Mouse (Mus musculus) neural tube, embryonic 11.5 days (tissue): ENCODE results near the gene Zfp598. TPM values are rescaled to one million over a fixed set of nuclear protein-coding genes. Genes with fewer than 3 reads are reported as not detected.
"Not testable (repeated sequence)": the region's sequence is repeated elsewhere in the genome, so short reads cannot be mapped to it uniquely, and the experiment has no call there.

Experiments used
- ATAC-seq: fragments of 200-750 bp; cut with Nextera tagmentation; 2 replicates; pipeline ENCODE4 v1.8.0; 2017; ENCODE audit warnings: moderate number of reproducible peaks, mild to moderate bottlenecking, moderate TSS enrichment, moderate library complexity; ENCODE audit not compliant: insufficient read depth, low FRiP score, low TSS enrichment
- DNase-seq: peaks from one replicate; pipeline ENCODE4 v3.0.0-alpha.2; 2015; ENCODE audit warnings: low spot score
- H3K27ac ChIP-seq: fragments of 300-500 bp; sonication (generic); 2 replicates; pipeline ENCODE4 v1.5.1; 2014; ENCODE audit warnings: low read depth, mild to moderate bottlenecking, low read length
- H3K27me3 ChIP-seq: fragments of 300-500 bp; sonication (generic); 2 replicates; pipeline ENCODE4 v1.6.1; 2014; ENCODE audit warnings: mild to moderate bottlenecking, low read length, mixed read lengths; ENCODE audit not compliant: control insufficient read depth, insufficient read depth
- H3K36me3 ChIP-seq: fragments of 300-500 bp; sonication (generic); 2 replicates; pipeline ENCODE4 v1.6.1; 2014; ENCODE audit warnings: mild to moderate bottlenecking, low read length, moderate library complexity, mixed read lengths; ENCODE audit not compliant: control insufficient read depth, insufficient read depth
- H3K4me1 ChIP-seq: fragments of 300-500 bp; sonication (generic); 2 replicates; pipeline ENCODE4 v1.6.1; 2014; ENCODE audit warnings: low read length, mixed read lengths; ENCODE audit not compliant: control insufficient read depth, insufficient read depth
- H3K4me2 ChIP-seq: fragments of 300-500 bp; sonication (generic); 2 replicates; pipeline ENCODE4 v1.6.1; 2014; ENCODE audit warnings: low read depth, mild to moderate bottlenecking, moderate library complexity
- H3K4me3 ChIP-seq: fragments of 300-500 bp; sonication (generic); 2 replicates; pipeline ENCODE4 v1.5.1; 2014; ENCODE audit warnings: low read depth, low read length
- H3K9ac ChIP-seq: fragments of 300-500 bp; sonication (generic); 2 replicates; pipeline ENCODE4 v1.6.1; 2014; ENCODE audit warnings: mild to moderate bottlenecking, low read length
- H3K9me3 ChIP-seq: fragments of 300-500 bp; sonication (generic); 2 replicates; pipeline ENCODE4 v1.6.1; 2016; ENCODE audit warnings: low read length; ENCODE audit not compliant: control insufficient read depth
- WGBS: fragments of 180-500 bp; shearing (Covaris S2); extraction: QIAGEN DNeasy Blood & Tissue Kit; methylation state at CpG from one replicate; pipeline ENCODE4 v1.1.7; 2014; 5-methylcytosine and 5-hydroxymethylcytosine counted together
- polyA plus RNA-seq: library from polyadenylated mRNA; unstranded; fragments of >200 nt; fragmentation: Nextera tagmentation; extraction: Ambion mirVana; gene quantifications from 2 replicates; pipeline ENCODE4 v1.2.1, GENCODE M21; 2014

Gene Zfp598
- polyA plus RNA-seq, 1 experiment from 2014 or later, result 35.7 TPM

DNA sequence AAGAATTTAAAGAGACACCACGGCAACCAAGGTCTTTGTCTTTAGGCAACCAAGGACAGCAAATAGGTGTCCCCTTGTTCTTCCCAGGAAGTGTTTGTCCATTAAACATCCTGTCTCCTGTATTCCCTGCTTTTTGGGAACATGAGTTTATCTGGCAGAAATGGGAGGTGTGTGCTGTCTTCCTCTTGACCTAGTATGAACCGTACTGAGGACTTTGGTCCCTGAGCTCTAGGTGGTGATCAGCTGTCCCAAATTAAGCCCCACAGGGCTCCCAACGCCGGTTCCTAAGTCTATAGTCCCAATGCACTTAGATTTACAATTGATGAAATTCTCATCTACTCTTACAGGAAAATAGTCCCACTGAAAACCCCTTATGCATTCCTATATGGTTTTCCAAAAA, 18.7 kb upstream of the Zfp598 start:
- 76% methylated on average over 4 of the region's 4 CpGs for WGBS
- no peak overlapping the region for H3K27ac ChIP-seq
- ATAC-seq (no peak), DNase-seq (no peak)
- peak overlapping the region; percentile 89; the same call in 1 of the 2 replicates for H3K4me2 ChIP-seq
- H3K9ac ChIP-seq, result no peak overlapping the region
- H3K27me3 ChIP-seq, result peaks cover 16% of the 10 kb centered on the region; the same call in 1 of the 2 replicates
- peaks cover 7% of the 10 kb centered on the region for H3K4me1 ChIP-seq
- H3K4me3 ChIP-seq, result no peak overlapping the region; the same call in 1 of the 2 replicates
- H3K36me3 ChIP-seq, result no peaks in the 10 kb centered on the region
- no peaks in the 10 kb centered on the region for H3K9me3 ChIP-seq

DNA sequence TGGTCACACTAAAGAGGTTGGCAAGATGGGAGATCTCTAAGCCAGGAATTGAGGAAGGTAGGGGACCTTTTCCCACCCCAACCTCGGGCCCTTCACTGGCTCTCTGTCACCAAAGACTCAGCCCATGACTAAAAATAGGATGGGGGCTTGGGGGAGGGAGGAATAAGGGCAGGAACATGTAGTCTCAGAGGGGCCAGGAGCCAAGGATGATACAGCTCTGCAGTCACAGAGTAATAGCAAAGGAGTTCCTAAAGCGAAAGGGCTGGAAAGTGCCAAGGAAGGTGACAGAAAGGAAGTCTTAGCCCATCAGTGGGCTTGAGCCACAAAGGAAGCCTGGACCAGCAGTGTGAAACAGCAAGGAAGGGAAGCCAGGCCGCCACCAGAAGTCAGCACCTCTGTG, 17.7 kb upstream of the Zfp598 start:
- no peak overlapping the region for H3K4me2 ChIP-seq
- H3K9ac ChIP-seq, result no peak overlapping the region
- H3K27me3 ChIP-seq, result peaks cover 21% of the 10 kb centered on the region
- H3K36me3 ChIP-seq, result no peaks in the 10 kb centered on the region
- DNase-seq, result no peak
- no peak overlapping the region for H3K4me3 ChIP-seq
- 71% methylated on average over 3 of the region's 3 CpGs for WGBS
- no peak overlapping the region for H3K27ac ChIP-seq
- H3K9me3 ChIP-seq, result no peaks in the 10 kb centered on the region
- peaks cover 7% of the 10 kb centered on the region for H3K4me1 ChIP-seq
- ATAC-seq, result no peak

DNA sequence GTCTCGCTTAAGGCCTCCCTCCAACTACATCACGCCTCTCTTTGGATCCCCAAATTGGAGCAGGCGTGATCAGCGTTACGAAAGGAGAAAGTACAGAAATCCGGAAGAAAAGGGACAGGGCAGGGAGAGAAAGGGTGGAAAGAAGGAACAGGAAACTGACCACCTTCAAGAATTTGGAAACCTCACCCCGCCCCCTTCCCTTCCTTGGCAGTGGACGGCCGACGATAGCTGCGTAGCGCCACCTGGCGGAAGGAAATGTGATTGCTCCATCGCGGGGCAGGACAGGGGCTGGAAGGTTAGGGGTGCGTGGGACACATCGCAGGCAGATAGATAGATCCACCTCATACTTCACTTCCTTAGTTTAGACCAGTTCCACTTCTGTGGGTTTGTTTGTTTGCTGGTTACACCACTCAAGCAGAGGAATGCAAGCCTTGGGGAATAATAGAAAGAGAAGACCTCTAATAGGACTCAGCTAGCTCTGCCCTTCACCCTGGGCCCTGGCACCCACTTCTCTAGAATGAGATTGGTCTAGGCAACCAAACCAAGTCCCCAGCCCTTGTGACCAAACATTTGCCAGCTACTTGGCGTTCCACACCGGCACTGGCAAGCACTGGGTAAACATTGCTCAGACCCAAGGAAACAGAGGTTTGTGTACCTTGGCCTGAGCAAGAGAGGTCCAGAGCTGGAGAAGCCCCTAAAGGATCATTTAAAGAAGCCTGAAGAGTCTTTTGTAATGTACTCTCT, 15.3 kb upstream of the Zfp598 start:
- Histone ChIP-seq H3K27ac (no peak overlapping the region), H3K4me2 (peak overlapping the region; percentile 37), H3K27me3 (peaks cover 36% of the 10 kb centered on the region), H3K9ac (no peak overlapping the region; the same call in 1 of the 2 replicates), H3K4me3 (no peak overlapping the region), H3K9me3 (no peaks in the 10 kb centered on the region), H3K4me1 (peaks cover 7% of the 10 kb centered on the region), H3K36me3 (no peaks in the 10 kb centered on the region)
- DNase-seq (peak; percentile 86), ATAC-seq (peak; percentile 61; the same call in 1 of the 2 replicates)
- 4% methylated on average over 19 of the region's 19 CpGs for WGBS

DNA sequence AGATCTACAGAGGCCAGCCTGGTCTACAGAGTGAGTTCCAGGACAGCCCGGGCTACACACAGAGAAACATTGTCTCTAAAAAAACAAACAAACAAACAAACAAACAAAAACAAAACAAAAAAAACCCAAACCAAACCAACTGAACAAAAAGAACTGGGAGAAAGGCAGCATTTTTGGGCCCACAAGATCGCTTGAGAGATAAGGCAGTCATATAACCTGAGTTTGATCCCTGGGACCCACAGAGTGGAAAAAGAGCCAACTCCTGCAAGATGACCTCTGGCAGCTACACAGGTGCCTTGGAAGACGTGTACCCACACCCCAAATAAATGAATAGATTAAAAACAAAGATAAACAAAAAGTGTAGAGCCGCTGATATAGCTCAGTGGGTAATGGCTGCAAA, 14.5 kb upstream of the Zfp598 start:
- no peak overlapping the region for H3K9ac ChIP-seq
- no peaks in the 10 kb centered on the region for H3K36me3 ChIP-seq
- no peak for DNase-seq
- H3K27me3 ChIP-seq, result peaks cover 42% of the 10 kb centered on the region
- no peak overlapping the region for H3K4me2 ChIP-seq
- no peak for ATAC-seq
- peaks cover 5% of the 10 kb centered on the region for H3K4me1 ChIP-seq
- WGBS, result 79% methylated on average over 4 of the region's 4 CpGs
- no peaks in the 10 kb centered on the region for H3K9me3 ChIP-seq
- no peak overlapping the region for H3K27ac ChIP-seq
- H3K4me3 ChIP-seq, result no peak overlapping the region

DNA sequence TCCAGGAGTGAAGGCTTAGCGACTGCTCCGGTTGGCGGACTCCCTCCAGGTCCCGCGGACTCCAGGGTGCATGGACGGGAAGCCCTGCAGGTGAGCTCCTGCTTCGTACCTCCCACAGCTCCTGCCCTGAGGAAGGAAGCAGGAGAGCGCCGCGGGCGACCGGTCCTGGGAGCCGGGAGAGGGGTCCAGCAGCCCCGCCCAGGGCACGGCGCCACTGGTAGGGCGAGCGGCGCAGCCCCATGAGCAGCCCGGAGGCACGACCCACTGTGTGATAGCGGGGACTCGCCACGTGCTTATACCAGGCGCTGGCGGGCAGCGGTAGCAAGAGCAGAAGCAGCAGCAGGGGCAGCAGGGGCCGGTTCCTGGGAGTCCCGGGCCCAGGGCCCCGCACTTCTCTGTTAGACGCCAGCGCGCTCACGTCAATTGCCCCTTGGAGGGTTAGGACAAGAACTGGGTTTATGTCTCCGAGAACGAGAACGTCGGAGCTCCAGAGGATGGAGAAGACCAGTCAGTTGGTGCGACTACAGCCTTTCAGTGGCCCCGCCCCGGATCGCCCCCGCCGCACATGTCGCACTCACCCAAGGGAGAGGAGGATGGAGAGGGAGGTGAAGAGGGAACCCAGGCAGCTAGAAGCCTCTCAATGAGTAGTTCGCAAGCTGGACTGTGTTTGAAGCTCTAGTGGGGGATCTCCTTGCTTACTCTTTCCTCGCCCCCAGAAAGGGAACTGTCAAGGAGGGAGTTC, 11.3 kb upstream of the Zfp598 start, which contains the start of gene Npw:
Gene Npw (minus strand): TSS at position 441 of the 742 bp plus-strand sequence.
- Histone ChIP-seq H3K4me1 (no peaks in the 10 kb centered on the region), H3K36me3 (no peaks in the 10 kb centered on the region), H3K4me2 (peak within 1 kb of the TSS; percentile 60), H3K4me3 (peak within 1 kb of the TSS; percentile 31), H3K9ac (peak within 1 kb of the TSS; percentile 29; the same call in 1 of the 2 replicates), H3K9me3 (no peaks in the 10 kb centered on the region), H3K27me3 (peaks cover 36% of the 10 kb centered on the region), H3K27ac (no peak within 1 kb of the TSS)
- no peak for ATAC-seq
- peak; percentile 37 for DNase-seq
- 1% methylated on average over 47 of the region's 47 CpGs for WGBS

DNA sequence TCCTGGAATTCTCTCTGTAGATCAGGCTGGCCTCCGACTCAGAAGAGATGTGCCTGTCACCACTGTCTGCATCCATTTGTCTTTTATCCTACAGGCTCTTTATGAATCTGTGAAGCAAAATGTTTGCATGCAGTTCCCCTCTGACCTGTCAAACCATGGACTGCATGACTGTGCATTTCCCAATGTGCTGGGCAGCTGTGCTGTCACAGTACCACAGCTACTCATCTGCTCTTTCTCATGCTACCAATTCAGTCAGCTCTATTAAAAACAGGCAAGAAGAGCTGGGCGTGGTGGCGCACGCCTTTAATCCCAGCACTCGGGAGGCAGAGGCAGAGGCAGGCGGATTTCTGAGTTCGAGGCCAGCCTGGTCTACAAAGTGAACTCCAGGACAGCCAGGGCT, 2.5 kb upstream of the Zfp598 start:
- not testable (repeated sequence) for DNase-seq, H3K9ac ChIP-seq, H3K4me2 ChIP-seq, H3K27me3 ChIP-seq, H3K4me3 ChIP-seq, H3K9me3 ChIP-seq, H3K36me3 ChIP-seq, H3K27ac ChIP-seq, ATAC-seq
- WGBS, result 73% methylated on average over 7 of the region's 7 CpGs
- H3K4me1 ChIP-seq, result peaks cover 22% of the 10 kb centered on the region

DNA sequence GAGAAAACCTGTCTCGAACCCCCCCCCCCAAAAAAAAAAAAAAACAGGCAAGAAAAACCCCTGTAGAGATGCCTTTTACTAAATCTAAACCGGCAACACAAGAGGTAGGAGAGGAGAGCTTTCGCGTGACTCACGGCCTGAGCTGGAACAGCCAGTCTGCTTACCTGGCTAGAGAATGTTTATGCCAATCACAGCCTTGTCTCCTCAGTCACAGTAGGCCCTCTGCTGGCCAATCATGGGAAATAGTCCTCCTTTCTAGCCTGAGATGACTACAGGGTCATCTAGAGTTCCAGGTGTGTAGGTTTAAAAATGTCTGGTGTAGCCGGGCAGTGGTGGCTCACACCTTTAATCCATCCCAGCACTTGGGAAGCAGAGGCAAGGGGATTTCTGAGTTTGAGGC, 2.1 kb upstream of the Zfp598 start:
- ATAC-seq (no peak), DNase-seq (peak; percentile 38)

DNA sequence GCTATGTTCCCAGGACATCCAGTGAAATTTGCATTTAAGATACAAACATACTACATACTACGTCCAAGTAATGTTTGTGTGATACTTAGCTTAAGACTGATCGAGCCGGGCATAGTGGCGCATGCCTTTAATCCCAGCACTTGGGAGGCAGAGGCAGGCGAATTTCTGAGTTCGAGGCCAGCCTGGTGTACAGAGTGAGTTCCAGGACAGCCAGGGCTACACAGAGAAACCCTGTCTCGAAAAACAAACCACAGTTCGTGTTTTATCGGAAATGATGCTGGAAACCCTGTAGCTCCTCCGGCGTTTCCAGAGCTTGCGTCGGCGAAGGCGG, 308 bp upstream of the Zfp598 start:
- H3K27me3 ChIP-seq, H3K27ac ChIP-seq, DNase-seq, H3K9me3 ChIP-seq, H3K36me3 ChIP-seq: not testable (repeated sequence)
- peaks cover 24% of the 10 kb centered on the region for H3K4me1 ChIP-seq
- 12% methylated on average over 15 of the region's 15 CpGs for WGBS
- peak overlapping the region; percentile 94 for H3K9ac ChIP-seq
- ATAC-seq, result peak; percentile 20; the same call in 1 of the 2 replicates
- peak overlapping the region; percentile 98 for H3K4me3 ChIP-seq
- H3K4me2 ChIP-seq, result peak overlapping the region; percentile 76

More for the DNA sequence above, 2.1 kb upstream of the Zfp598 start:
- peaks cover 24% of the 10 kb centered on the region for H3K4me1 ChIP-seq
- no peak overlapping the region for H3K4me2 ChIP-seq
- H3K4me3 ChIP-seq, result no peak overlapping the region
- 36% methylated on average over 6 of the region's 6 CpGs for WGBS
- no peaks in the 10 kb centered on the region for H3K27me3 ChIP-seq
- H3K9me3 ChIP-seq, result no peaks in the 10 kb centered on the region
- no peak overlapping the region for H3K27ac ChIP-seq
- no peak overlapping the region for H3K9ac ChIP-seq
- H3K36me3 ChIP-seq, result no peaks in the 10 kb centered on the region
